Mouse (Mus musculus) heart, postnatal 25 days (tissue): ENCODE results near the gene Olfr90. TPM values are rescaled to one million over a fixed set of nuclear protein-coding genes. Genes with fewer than 3 reads are reported as not detected.

Experiments
- total RNA-seq, 2 experiments: library from RNA; stranded (reverse); gene quantifications; 2 replicates each; pipeline ENCODE4 v1.2.3; 2021

Gene Olfr90
- total RNA-seq, 2 experiments from 2014 or later, result not detected

Other genes starting within 250 kb of the Olfr90 start
- not detected for gene Trim15, start 221.3 kb downstream of the Olfr90 start, total RNA-seq
- 1 to 10 TPM; 1.2 TPM for gene Trim10, start 218.9 kb downstream of the Olfr90 start, total RNA-seq
- gene Trim40, start 198.4 kb downstream of the Olfr90 start, total RNA-seq, result not detected
- not detected for gene Trim31, start 190.4 kb downstream of the Olfr90 start, total RNA-seq
- gene Rnf39, start 145.6 kb downstream of the Olfr90 start, total RNA-seq, result 1 to 10 TPM in 1 of 2 experiments, under 1 TPM in 1; 0.36 to 1.1 TPM
- gene Ppp1r11, start 136.8 kb downstream of the Olfr90 start, total RNA-seq, result 10 to 100 TPM; 87.4 to 92.9 TPM
- 10 to 100 TPM; 25.9 to 27.4 TPM for gene Znrd1, start 129.9 kb downstream of the Olfr90 start, total RNA-seq
- 10 to 100 TPM; 11.2 to 14.7 TPM for gene Znrd1as, start 129.9 kb downstream of the Olfr90 start, total RNA-seq
- gene 2410137M14Rik, start 107.3 kb downstream of the Olfr90 start, total RNA-seq, result under 1 TPM; 0.49 to 0.61 TPM
- not detected for gene H2-M5, start 99.0 kb downstream of the Olfr90 start, total RNA-seq
- 1 to 10 TPM; 1.6 to 2.9 TPM for gene Zfp57, start 87.3 kb downstream of the Olfr90 start, total RNA-seq
- not detected for gene Mog, start 65.1 kb downstream of the Olfr90 start, total RNA-seq
- 1 to 10 TPM; 6.9 to 7.4 TPM for gene Gabbr1, start 42.5 kb downstream of the Olfr90 start, total RNA-seq
- gene Olfr91, start 9.8 kb upstream of the Olfr90 start, total RNA-seq, result not detected
- gene Olfr92, start 31.6 kb upstream of the Olfr90 start, total RNA-seq, result not detected
- gene Olfr93, start 73.0 kb upstream of the Olfr90 start, total RNA-seq, result not detected
- gene Ubd, start 105.4 kb upstream of the Olfr90 start, total RNA-seq, result not detected
- not detected for gene Olfr94, start 112.5 kb upstream of the Olfr90 start, total RNA-seq
- gene Olfr95, start 124.6 kb upstream of the Olfr90 start, total RNA-seq, result not detected
- gene Olfr96, start 131.6 kb upstream of the Olfr90 start, total RNA-seq, result not detected
- not detected for gene Olfr97, start 148.8 kb upstream of the Olfr90 start, total RNA-seq
- gene Olfr98, start 175.2 kb upstream of the Olfr90 start, total RNA-seq, result not detected
- gene H2-M3, start 181.7 kb upstream of the Olfr90 start, total RNA-seq, result 1 to 10 TPM; 3.0 to 3.2 TPM
- not detected for gene Olfr99, start 195.0 kb upstream of the Olfr90 start, total RNA-seq
- not detected for gene Olfr101, start 215.8 kb upstream of the Olfr90 start, total RNA-seq
- not detected for gene Olfr102, start 228.6 kb upstream of the Olfr90 start, total RNA-seq